Mouse (Mus musculus) CD8-positive naive resting alpha-beta T cell, adult 2 months (primary cell): ENCODE measurements around the gene Arl2bp.

Experiments used
- DNase-seq, 2 experiments: peaks; one replicate each; pipeline ENCODE4 v3.0.0; 2022; ENCODE audit warnings: low read depth in 2 of 2, low spot score in 2 of 2

Arl2bp gene

GRCm38 (mm10) chr8:94695341-94695993 lies 29.1 kb downstream of the Arl2bp start:
- DNase-seq: no peak

GRCm38 (mm10) chr8:94695994-94696384 lies 29.6 kb downstream of the Arl2bp start, which contains the start of gene Pllp:
Gene Pllp (minus strand): TSS chr8:94696278.
- DNase-seq: peak in 1 of 2 experiments; percentile 14

GRCm38 (mm10) chr8:94696566-94696965 lies 30.2 kb downstream of the Arl2bp start:
- no peak for DNase-seq

GRCm38 (mm10) chr8:94697956-94698355 lies 31.6 kb downstream of the Arl2bp start:
- no peak for DNase-seq

- DNase-seq: no peak
Observed at GRCm38 (mm10) chr8:94699366-94699765, 33.0 kb downstream of the Arl2bp start.

GRCm38 (mm10) chr8:94700421-94700935 lies 34.1 kb downstream of the Arl2bp start:
- DNase-seq: no peak

- no peak for DNase-seq
Observed at GRCm38 (mm10) chr8:94702156-94702555, 35.8 kb downstream of the Arl2bp start.

GRCm38 (mm10) chr8:94702844-94703813 lies 36.7 kb downstream of the Arl2bp start:
- peak; percentile 72 to 77 for DNase-seq

GRCm38 (mm10) chr8:94703972-94704668 lies 37.7 kb downstream of the Arl2bp start:
- peak; percentile 99 for DNase-seq

GRCm38 (mm10) chr8:94704669-94704984 lies 38.2 kb downstream of the Arl2bp start:
- no peak for DNase-seq

GRCm38 (mm10) chr8:94705581-94706245 lies 39.3 kb downstream of the Arl2bp start:
- DNase-seq: no peak

GRCm38 (mm10) chr8:94706732-94707395 lies 40.5 kb downstream of the Arl2bp start:
- no peak for DNase-seq

GRCm38 (mm10) chr8:94710336-94710735 lies 43.9 kb downstream of the Arl2bp start:
- DNase-seq: no peak

- no peak for DNase-seq
Observed at GRCm38 (mm10) chr8:94711160-94711718, 44.8 kb downstream of the Arl2bp start.

- DNase-seq: no peak
Observed at GRCm38 (mm10) chr8:94714556-94714955, 48.2 kb downstream of the Arl2bp start.

- no peak for DNase-seq
Observed at GRCm38 (mm10) chr8:94715871-94716270, 49.5 kb downstream of the Arl2bp start.

- no peak for DNase-seq
Observed at GRCm38 (mm10) chr8:94716841-94717240, 50.4 kb downstream of the Arl2bp start.
